ENCODE assay signal across 13 mouse cellular contexts in genomic region chr3:79204261-79204660, GRCm38 (mm10).
"Had no signal": no experiment of that assay in that cellular context is flagged by ENCODE, and none has a peak within 500 bp of the region (broad histone marks: within the 10 kb centered on the region; RNA-seq: fewer than 3 reads in every experiment).

No protein-coding gene starts in this region.

- H3K9ac ChIP-seq: liver, embryonic 12.5 days; midbrain, embryonic 15.5 days; neural tube, embryonic 12.5 days; stomach, embryonic 15.5 days had no signal

- H3K27me3 ChIP-seq: liver, embryonic 12.5 days; megakaryocyte, embryonic 14.5 days; midbrain, embryonic 15.5 days; neural tube, embryonic 12.5 days; stomach, embryonic 15.5 days had no signal

- DNase-seq: kidney, adult 18-20 months; kidney, postnatal 25 days; right cerebral cortex, postnatal 14 days; thymus, postnatal 4 days had no signal

- H3K4me3 ChIP-seq: limb, embryonic 10.5 days; liver, embryonic 12.5 days; megakaryocyte, embryonic 14.5 days; midbrain, embryonic 15.5 days; neural tube, embryonic 12.5 days; stomach, embryonic 15.5 days had no signal

- H3K27ac ChIP-seq: liver, embryonic 12.5 days; macrophage; midbrain, embryonic 15.5 days; neural tube, embryonic 12.5 days; stomach, embryonic 15.5 days had no signal

- H3K9me3 ChIP-seq: limb, embryonic 10.5 days; liver, embryonic 12.5 days; megakaryocyte, embryonic 14.5 days; midbrain, embryonic 15.5 days; neural tube, embryonic 12.5 days; stomach, embryonic 15.5 days had no signal

- H3K4me2 ChIP-seq: liver, embryonic 12.5 days; midbrain, embryonic 11.5 days; midbrain, embryonic 15.5 days; neural tube, embryonic 12.5 days; stomach, embryonic 15.5 days had no signal

- ATAC-seq: inflammation-experienced regulatory T-cells, adult 6 months; liver, embryonic 12.5 days; midbrain, embryonic 15.5 days had no signal

- H3K36me3 ChIP-seq: liver, embryonic 12.5 days; midbrain, embryonic 15.5 days; neural tube, embryonic 12.5 days; stomach, embryonic 15.5 days had no signal
